8 mouse cellular contexts compared by ENCODE assay signal in the genomic region with DNA sequence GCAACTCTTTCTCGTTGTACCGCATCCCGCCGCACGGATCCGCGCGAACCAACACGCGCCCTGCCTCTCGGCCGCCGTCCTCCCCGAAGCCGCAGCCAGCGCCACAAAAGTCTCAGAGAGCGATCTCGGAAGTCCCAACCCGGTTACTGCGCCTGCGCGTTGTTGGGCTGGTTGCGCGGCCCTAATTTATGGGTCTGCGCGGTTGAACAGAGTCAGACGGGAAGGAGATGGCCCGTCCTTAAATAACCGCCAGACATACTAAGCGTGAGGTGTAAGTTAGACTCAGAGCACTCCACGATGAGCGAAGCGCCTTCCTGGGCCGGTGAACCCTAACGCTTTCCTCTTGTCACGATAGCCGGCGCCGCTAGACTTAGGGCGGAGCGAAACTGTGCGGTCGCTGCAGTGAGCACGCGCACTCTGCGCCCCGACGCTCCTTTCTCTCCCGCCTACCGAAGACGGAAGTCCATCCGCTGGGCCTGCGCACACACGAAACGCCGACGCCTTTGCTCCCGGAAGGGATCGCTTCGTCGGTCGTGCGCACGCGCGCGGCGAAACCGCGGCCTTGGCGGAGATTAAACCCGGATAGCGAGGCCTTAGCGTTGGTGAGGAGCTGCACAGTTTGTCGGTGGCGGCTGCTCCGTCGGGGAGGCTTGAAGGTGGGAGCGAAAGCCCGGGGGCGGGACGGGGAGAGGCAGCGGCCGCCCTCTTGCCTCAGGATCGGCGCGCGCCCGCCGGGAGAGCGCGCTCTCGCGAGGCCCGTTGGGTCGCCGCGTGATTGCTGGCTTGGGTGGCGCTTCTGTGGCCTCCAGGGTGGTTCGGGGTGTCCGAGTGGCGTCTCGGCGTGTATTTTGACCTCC. TPM values are rescaled to one million over a fixed set of nuclear protein-coding genes. Genes with fewer than 3 reads are reported as not detected.
A peak's percentile ranks its signal among the peaks of the same experiment; 100 is the strongest.
DNase-seq lines count a peak whose midpoint lies in the region; ATAC-seq lines count a peak whose summit lies in the region.

Sf3a2 (plus strand) TSS at position 49 of the 857 bp plus-strand sequence.
Plekhj1 (minus strand) TSS at position 477 of the 857 bp plus-strand sequence.

- H3K9ac ChIP-seq in heart, embryonic 13.5 days: peak within 1 kb of the TSS; percentile 99
- H3K9ac ChIP-seq in liver, embryonic 12.5 days: peak within 1 kb of the TSS; percentile 93
- H3K9ac ChIP-seq in stomach, embryonic 15.5 days: peak within 1 kb of the TSS; percentile 97

- H3K4me1 ChIP-seq in brown adipose tissue, adult 24 weeks (ENCODE audit: control insufficient read depth, insufficient read depth, insufficient read length, low read length): peaks cover 5% of the 10 kb centered on the region; the same call in 1 of the 2 replicates
- H3K4me1 ChIP-seq in heart, embryonic 13.5 days: peaks cover 27% of the 10 kb centered on the region
- peaks cover 45% of the 10 kb centered on the region for H3K4me1 ChIP-seq in liver, embryonic 12.5 days
- H3K4me1 ChIP-seq in stomach, embryonic 15.5 days: peaks cover 20% of the 10 kb centered on the region

- no peaks in the 10 kb centered on the region for H3K27me3 ChIP-seq in heart, embryonic 13.5 days (replicated peaks)
- no peaks in the 10 kb centered on the region for H3K27me3 ChIP-seq in liver, embryonic 12.5 days (replicated peaks)
- no peaks in the 10 kb centered on the region for H3K27me3 ChIP-seq in stomach, embryonic 15.5 days (replicated peaks)

- H3K27ac ChIP-seq in brown adipose tissue, adult 24 weeks (replicated peaks; ENCODE audit: low read depth, low read length): peak within 1 kb of the TSS; percentile 99
- peak within 1 kb of the TSS; percentile 98 for H3K27ac ChIP-seq in heart, embryonic 13.5 days (replicated peaks)
- peak within 1 kb of the TSS; percentile 97 for H3K27ac ChIP-seq in liver, embryonic 12.5 days
- peak within 1 kb of the TSS; percentile 99 for H3K27ac ChIP-seq in stomach, embryonic 15.5 days

- peak within 1 kb of the TSS; percentile 90 for H3K4me2 ChIP-seq in heart, embryonic 13.5 days
- H3K4me2 ChIP-seq in liver, embryonic 12.5 days: peak within 1 kb of the TSS; percentile 83
- peak within 1 kb of the TSS; percentile 84 for H3K4me2 ChIP-seq in stomach, embryonic 15.5 days

- H3K4me3 ChIP-seq in brown adipose tissue, adult 24 weeks (ENCODE audit: insufficient read depth, low read depth, low read length): peak within 1 kb of the TSS; percentile 90
- H3K4me3 ChIP-seq in heart, embryonic 13.5 days: peak within 1 kb of the TSS; percentile 88
- H3K4me3 ChIP-seq in liver, embryonic 12.5 days: peak within 1 kb of the TSS; percentile 87
- H3K4me3 ChIP-seq in stomach, embryonic 15.5 days (replicated peaks): peak within 1 kb of the TSS; percentile 79

- H3K9me3 ChIP-seq in heart, embryonic 13.5 days: no peaks in the 10 kb centered on the region
- H3K9me3 ChIP-seq in liver, embryonic 12.5 days (replicated peaks): no peaks in the 10 kb centered on the region
- no peaks in the 10 kb centered on the region for H3K9me3 ChIP-seq in stomach, embryonic 15.5 days

- H3K36me3 ChIP-seq in heart, embryonic 13.5 days: peaks cover 64% of the 10 kb centered on the region
- H3K36me3 ChIP-seq in liver, embryonic 12.5 days: peaks cover 73% of the 10 kb centered on the region
- peaks cover 41% of the 10 kb centered on the region for H3K36me3 ChIP-seq in stomach, embryonic 15.5 days

- peak; percentile 81 for ATAC-seq in heart, embryonic 13.5 days (ENCODE audit: extremely low read depth, insufficient number of reproducible peaks, low FRiP score, low TSS enrichment)
- peak; percentile 91 for ATAC-seq in liver, embryonic 12.5 days
- ATAC-seq in stomach, embryonic 15.5 days (ENCODE audit: insufficient read depth, low FRiP score, low read depth): peak; percentile 92

- WGBS in heart, embryonic 13.5 days: under 1% methylated on average over 104 of the region's 104 CpGs
- 1% methylated on average over 104 of the region's 104 CpGs for WGBS in liver, embryonic 12.5 days (ENCODE audit: insufficient replicate concordance)
- under 1% methylated on average over 104 of the region's 104 CpGs for WGBS in stomach, embryonic 15.5 days

- DNase-seq in CD4-positive, CD25-positive, alpha-beta regulatory T cell, adult 2 months (ENCODE audit: low read depth, low spot score): peak; percentile 99
- DNase-seq in fat pad, adult 2 months (ENCODE audit: extremely low read depth, low read depth, low spot score): peak; percentile 65
- peak; percentile 97 for DNase-seq in kidney, postnatal 10 days
- DNase-seq in natural killer cell, adult 2 months (ENCODE audit: low spot score in 2 of 2): peak; percentile 95

RNA-seq across cellular contexts. Expression of gene Sf3a2, which starts in this region (rescaled TPM):
- polyA plus RNA-seq in brown adipose tissue, adult 24 weeks (2012; ENCODE audit: insufficient read depth, insufficient read length, missing spikeins): 12.1 and 15.3 TPM in 2 replicates
- 46.3 and 53.4 TPM in 2 replicates for polyA plus RNA-seq in heart, embryonic 13.5 days (2015; fragmentation: Nextera tagmentation; extraction: Ambion mirVana)
- polyA plus RNA-seq in liver, embryonic 12.5 days (2016; fragmentation: Nextera tagmentation; extraction: Ambion mirVana): 53.5 and 54.1 TPM in 2 replicates
- polyA plus RNA-seq in stomach, embryonic 15.5 days (2015; fragmentation: Nextera tagmentation; extraction: Ambion mirVana): 52.6 and 62.0 TPM in 2 replicates

RNA-seq across cellular contexts. Expression of gene Plekhj1, which starts in this region (rescaled TPM):
- 30.2 and 40.5 TPM in 2 replicates for polyA plus RNA-seq in brown adipose tissue, adult 24 weeks (2012; ENCODE audit: insufficient read depth, insufficient read length, missing spikeins)
- 79.6 and 86.5 TPM in 2 replicates for polyA plus RNA-seq in heart, embryonic 13.5 days (2015; fragmentation: Nextera tagmentation; extraction: Ambion mirVana)
- 134 and 137 TPM in 2 replicates for polyA plus RNA-seq in liver, embryonic 12.5 days (2016; fragmentation: Nextera tagmentation; extraction: Ambion mirVana)
- polyA plus RNA-seq in stomach, embryonic 15.5 days (2015; fragmentation: Nextera tagmentation; extraction: Ambion mirVana): 117 and 118 TPM in 2 replicates

Comparison
In these comparisons a context has a peak if more than half of its experiments do, and no peak if none do; other contexts are left out.
1. Peak in every context shown above with its lines: DNase-seq, ATAC-seq, H3K4me3 ChIP-seq and H3K27ac ChIP-seq.